Mouse (Mus musculus) olfactory bulb, adult 2 months (tissue): ENCODE measurements around the gene Glt1d1. TPM values are rescaled to one million over a fixed set of nuclear protein-coding genes. Genes with fewer than 3 reads are reported as not detected.
"Not testable (repeated sequence)": the region's sequence is repeated elsewhere in the genome, so short reads cannot be mapped to it uniquely, and the experiment has no call there.

Source experiments
- H3K27ac ChIP-seq: fragments of 200-500 bp; 2 replicates; pipeline ENCODE4 v1.5.1; 2012; ENCODE audit warnings: low read depth, low read length; ENCODE audit not compliant: insufficient read depth
- H3K4me1 ChIP-seq: fragments of 200-500 bp; 2 replicates; pipeline ENCODE4 v1.6.1; 2012; ENCODE audit warnings: low read length; ENCODE audit not compliant: control insufficient read depth, insufficient read depth
- H3K4me3 ChIP-seq: fragments of 200-500 bp; 2 replicates; pipeline ENCODE4 v1.5.1; 2012; ENCODE audit warnings: mild to moderate bottlenecking, low read depth, low read length, moderate library complexity; ENCODE audit not compliant: insufficient read depth
- CTCF ChIP-seq: fragments of 200-500 bp; IDR thresholded peaks from 2 replicates; pipeline ENCODE4 v1.5.1; 2012; ENCODE audit warnings: low read depth, mild to moderate bottlenecking, low read length, moderate library complexity; ENCODE audit not compliant: insufficient read depth
- POLR2A ChIP-seq: fragments of 200-500 bp; IDR thresholded peaks from 2 replicates; pipeline ENCODE4 v1.6.1; 2012; ENCODE audit warnings: mild to moderate bottlenecking, low read depth, low read length, moderate library complexity; ENCODE audit not compliant: insufficient read depth
- WGBS: fragments of 180-500 bp; shearing (Covaris S2); methylation state at CpG from one replicate; pipeline ENCODE4 v1.1.7; 2018; 5-methylcytosine and 5-hydroxymethylcytosine counted together
- polyA plus RNA-seq: library from polyadenylated mRNA; stranded (reverse); fragments of >200 nt; gene quantifications from 2 replicates; pipeline ENCODE4 v1.2.4, GENCODE M21; 2012; ENCODE audit warnings: low replicate concordance; ENCODE audit not compliant: missing spikeins, insufficient read depth, insufficient read length

The Glt1d1 gene
- polyA plus RNA-seq, 1 experiment: not detected

DNA sequence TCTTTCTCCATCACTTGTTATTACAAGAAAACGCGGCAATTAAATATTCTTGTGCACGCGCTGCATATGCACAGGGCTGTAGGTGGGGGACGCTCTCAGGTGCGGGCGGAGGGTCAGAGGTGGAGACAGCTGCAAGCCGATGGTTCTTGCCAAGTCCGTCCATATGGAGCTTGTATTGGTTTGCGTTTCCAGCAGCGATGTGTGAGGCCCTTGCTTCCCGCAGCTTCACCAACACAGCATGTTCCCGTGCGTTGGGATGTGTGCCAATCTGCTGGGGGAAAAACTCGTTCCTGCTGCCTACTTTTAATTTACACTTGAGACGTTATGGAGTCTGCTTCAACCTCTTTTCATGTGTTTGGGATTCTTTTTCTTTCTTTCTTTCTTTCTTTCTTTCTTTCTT, 109.3 kb downstream of the Glt1d1 start:
- no peak overlapping the region for H3K27ac ChIP-seq
- no peak for TF ChIP-seq CTCF
- TF ChIP-seq POLR2A: no peak
- H3K4me3 ChIP-seq: no peak overlapping the region
- H3K4me1 ChIP-seq: 0 out of 2 replicates have a peak, but pooled peaks cover 3% of the 10 kb centered on the region
- 67% methylated on average over 16 of the region's 16 CpGs for WGBS

DNA sequence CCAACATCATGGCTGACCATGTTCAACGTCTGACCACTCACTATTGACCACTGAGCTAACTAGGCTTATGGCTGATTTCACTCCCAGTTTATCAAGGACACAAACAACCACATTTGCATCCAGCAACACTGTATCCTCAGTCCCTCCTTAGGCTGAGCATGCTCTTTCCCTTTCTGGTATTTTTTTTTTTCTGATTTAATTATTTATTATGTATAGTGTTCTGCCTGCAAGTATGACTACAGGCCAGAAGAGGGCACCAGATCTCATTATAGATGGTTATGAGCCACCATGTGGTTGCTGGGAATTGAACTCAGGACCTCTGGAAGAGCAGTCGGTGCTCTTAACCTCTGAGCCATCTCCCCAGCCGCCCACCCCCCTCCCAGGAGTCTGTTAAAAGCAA, 117.5 kb downstream of the Glt1d1 start:
- peaks cover 12% of the 10 kb centered on the region for H3K4me1 ChIP-seq
- 94% methylated on average over 3 of the region's 3 CpGs for WGBS
- not testable (repeated sequence) for H3K4me3 ChIP-seq, H3K27ac ChIP-seq

DNA sequence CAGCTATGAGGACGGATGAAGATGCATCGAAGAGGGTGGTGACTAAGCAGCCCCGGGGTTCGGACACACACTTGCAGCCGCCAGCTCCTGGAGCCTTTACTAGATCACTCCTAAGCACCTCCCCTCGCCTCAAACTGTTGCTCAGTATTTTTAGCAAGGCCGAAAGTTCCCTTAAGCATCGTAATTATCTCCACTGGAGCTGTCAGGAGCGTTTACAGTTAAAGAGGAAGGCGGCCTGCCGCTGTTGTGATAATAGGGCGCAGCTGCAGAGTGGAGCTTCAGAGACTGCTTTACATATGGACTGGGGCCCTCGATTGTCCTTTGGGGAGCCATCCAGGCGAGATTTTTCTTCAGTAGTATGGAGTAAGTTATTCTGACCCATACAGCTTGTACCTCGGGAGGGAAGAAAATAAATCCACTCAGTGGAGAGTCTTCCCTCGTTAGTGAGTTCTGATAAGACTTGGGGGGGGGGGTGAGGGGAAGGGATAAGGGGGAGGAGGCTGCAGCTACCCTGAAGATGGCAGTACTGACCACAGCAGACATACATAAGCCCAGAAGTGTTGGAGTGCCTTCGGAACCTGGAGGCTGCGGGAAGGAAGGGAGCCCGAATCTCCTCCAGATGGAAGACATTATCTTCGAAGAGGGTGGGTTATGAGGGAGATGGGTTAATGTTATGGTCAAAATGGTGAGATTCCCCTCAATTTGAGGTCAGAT, 119.4 kb downstream of the Glt1d1 start:
- peaks cover 20% of the 10 kb centered on the region for H3K4me1 ChIP-seq
- WGBS: 13% methylated on average over 20 of the region's 20 CpGs
- no peak overlapping the region for H3K4me3 ChIP-seq
- TF ChIP-seq CTCF (no peak), POLR2A (no peak)
- peak overlapping the region; percentile 67 for H3K27ac ChIP-seq

DNA sequence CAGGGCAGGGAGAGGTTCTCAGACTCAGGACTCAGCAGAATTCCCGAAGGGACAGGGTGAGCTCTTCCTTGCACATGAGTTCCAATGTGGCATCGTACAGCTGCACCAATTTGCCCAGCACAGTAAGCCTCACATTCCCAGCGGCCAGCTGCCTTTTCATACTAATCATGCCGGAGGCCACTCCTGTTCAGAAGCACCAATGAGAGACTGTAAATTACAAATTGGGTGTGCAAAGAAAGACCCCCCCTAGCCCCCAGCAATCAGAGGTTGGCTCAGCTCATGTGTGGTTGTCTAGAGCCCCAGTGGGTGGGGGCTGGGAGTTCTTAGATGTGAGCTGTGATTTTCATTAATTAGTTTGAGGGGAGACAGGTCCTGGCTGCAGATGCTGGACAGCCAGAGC, 123.5 kb downstream of the Glt1d1 start:
- WGBS: 58% methylated on average over 4 of the region's 4 CpGs
- no peak overlapping the region for H3K4me3 ChIP-seq
- peaks cover 20% of the 10 kb centered on the region for H3K4me1 ChIP-seq
- no peak for TF ChIP-seq CTCF
- TF ChIP-seq POLR2A: no peak
- no peak overlapping the region for H3K27ac ChIP-seq

DNA sequence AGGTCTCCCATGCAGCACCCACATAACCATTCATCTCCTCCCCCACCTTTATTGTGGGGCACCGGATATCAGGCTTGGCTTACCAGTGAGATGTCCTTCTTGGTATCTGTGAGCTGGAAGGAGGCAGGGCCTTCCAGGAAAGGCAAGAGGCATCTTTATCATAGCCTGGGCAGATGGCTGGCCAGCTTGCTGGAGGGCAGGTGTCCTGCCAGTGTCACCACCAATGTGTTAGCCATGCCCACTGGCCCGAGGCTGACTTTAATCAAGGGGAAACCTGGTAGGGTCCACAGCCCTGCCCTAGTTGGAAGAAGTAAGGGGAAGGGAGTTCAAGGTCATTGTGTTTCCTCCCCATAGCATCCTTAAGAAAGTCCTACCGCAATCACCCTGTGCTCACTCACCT, 123.9 kb downstream of the Glt1d1 start:
- 75% methylated on average over 3 of the region's 3 CpGs for WGBS
- Histone ChIP-seq H3K27ac (no peak overlapping the region), H3K4me1 (peaks cover 16% of the 10 kb centered on the region), H3K4me3 (no peak overlapping the region)
- TF ChIP-seq CTCF: no peak
- TF ChIP-seq POLR2A: no peak

DNA sequence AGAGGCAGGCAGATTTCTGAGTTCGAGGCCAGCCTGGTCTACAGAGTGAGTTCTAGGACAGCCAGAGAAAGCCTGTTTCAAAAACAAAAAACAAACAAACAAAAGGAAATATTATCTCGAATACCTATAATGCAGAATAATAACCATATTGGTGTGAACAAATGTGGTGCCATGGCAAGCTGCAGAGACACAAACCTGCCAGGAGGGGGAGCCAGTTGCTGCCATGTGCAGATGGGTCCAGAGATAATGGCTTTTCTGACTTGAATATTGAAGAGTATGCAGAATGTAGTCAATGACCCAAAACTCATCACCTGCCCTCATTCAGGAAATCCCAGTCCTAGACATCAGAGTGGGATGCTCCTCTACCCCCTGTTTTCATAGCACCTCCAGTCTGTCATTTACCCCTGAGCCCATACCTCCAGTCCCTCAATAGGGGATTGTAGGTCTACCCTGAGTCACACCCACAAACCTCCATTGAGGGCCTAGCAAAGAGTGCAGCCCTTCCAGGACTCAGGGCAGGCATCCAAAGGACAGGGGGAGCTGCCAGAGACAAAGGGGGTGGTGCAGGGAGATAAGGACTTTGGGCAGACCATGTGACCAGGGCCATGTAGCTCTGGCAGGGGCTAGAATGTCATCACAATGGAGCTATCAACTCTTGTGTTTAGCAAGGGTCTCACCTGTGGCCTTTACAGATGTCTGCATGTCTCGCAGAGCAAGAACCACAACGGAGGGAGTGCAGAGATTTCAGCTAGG, 124.8 kb downstream of the Glt1d1 start:
- no peak for TF ChIP-seq CTCF
- no peak for TF ChIP-seq POLR2A
- Histone ChIP-seq H3K27ac (no peak overlapping the region), H3K4me3 (no peak overlapping the region), H3K4me1 (peaks cover 14% of the 10 kb centered on the region)
- 88% methylated on average over 4 of the region's 4 CpGs for WGBS

DNA sequence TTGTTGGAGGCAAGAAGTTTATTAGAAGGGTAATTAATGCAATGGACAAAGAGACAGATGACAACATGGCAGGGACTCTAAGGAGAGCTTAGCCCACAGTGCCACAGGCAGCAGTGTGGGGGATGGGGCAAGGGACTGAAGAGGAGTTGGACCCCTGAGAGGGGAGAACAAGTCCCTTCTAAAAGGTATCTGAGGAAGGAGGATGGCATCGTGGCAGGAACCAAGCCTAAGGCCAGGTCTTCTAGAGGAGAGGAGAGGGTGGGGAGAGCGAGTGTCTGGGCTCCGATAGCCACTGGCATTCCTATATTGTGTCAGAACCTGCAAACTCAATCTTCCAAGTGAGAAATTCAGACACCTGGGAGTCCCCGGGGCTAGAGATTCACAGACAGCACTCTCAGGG, 126.5 kb downstream of the Glt1d1 start:
- Histone ChIP-seq H3K4me1 (peaks cover 8% of the 10 kb centered on the region; the same call in 1 of the 2 replicates), H3K4me3 (no peak overlapping the region), H3K27ac (no peak overlapping the region)
- no peak for TF ChIP-seq POLR2A
- no peak for TF ChIP-seq CTCF
- 81% methylated on average over 4 of the region's 4 CpGs for WGBS

Other genes starting within 250 kb of the Glt1d1 start
- not detected in 2 replicates for gene Slc15a4, start 635 bp downstream of the Glt1d1 start, polyA plus RNA-seq